Mouse (Mus musculus): ENCODE data around the gene Arrb1.

Gene Arrb1

GRCm38 (mm10) chr7:99572931-99573330, 37.7 kb downstream of the Arrb1 start:
- DNase-seq (ENCODE audit: inconsistent age in 2 of 2, low spot score in 1 of 2), result no peak

GRCm38 (mm10) chr7:99573351-99573750, 38.1 kb downstream of the Arrb1 start:
- DNase-seq (ENCODE audit: inconsistent age in 2 of 2, low spot score in 1 of 2), result no peak

GRCm38 (mm10) chr7:99578246-99578645, 43.0 kb downstream of the Arrb1 start:
- no peak for DNase-seq (ENCODE audit: inconsistent age in 2 of 2, low spot score in 1 of 2)

- no peak for DNase-seq (ENCODE audit: inconsistent age in 2 of 2, low spot score in 1 of 2)
Measured at GRCm38 (mm10) chr7:99579491-99580190, 44.4 kb downstream of the Arrb1 start.

- no peak for DNase-seq (ENCODE audit: inconsistent age in 2 of 2, low spot score in 1 of 2)
Measured at GRCm38 (mm10) chr7:99580247-99580646, 45.0 kb downstream of the Arrb1 start.

GRCm38 (mm10) chr7:99582306-99582705, 47.0 kb downstream of the Arrb1 start:
- DNase-seq (ENCODE audit: inconsistent age in 2 of 2, low spot score in 1 of 2), result no peak

- DNase-seq (ENCODE audit: inconsistent age in 2 of 2, low spot score in 1 of 2), result peak; percentile 42 to 67
Measured at GRCm38 (mm10) chr7:99582867-99583266, 47.6 kb downstream of the Arrb1 start.

GRCm38 (mm10) chr7:99583625-99584024, 48.4 kb downstream of the Arrb1 start:
- peak in 1 of 2 experiments; percentile 62 for DNase-seq (ENCODE audit: inconsistent age in 2 of 2, low spot score in 1 of 2)

GRCm38 (mm10) chr7:99585976-99586375, 50.7 kb downstream of the Arrb1 start:
- peak; percentile 73 to 82 for DNase-seq (ENCODE audit: inconsistent age in 2 of 2, low spot score in 1 of 2)

- DNase-seq (ENCODE audit: inconsistent age in 2 of 2, low spot score in 1 of 2), result peak; percentile 66 to 90
Measured at GRCm38 (mm10) chr7:99590064-99590463, 54.8 kb downstream of the Arrb1 start.

GRCm38 (mm10) chr7:99590646-99591045, 55.4 kb downstream of the Arrb1 start:
- no peak for DNase-seq (ENCODE audit: inconsistent age in 2 of 2, low spot score in 1 of 2)

GRCm38 (mm10) chr7:99592669-99593068, 57.4 kb downstream of the Arrb1 start:
- no peak for DNase-seq (ENCODE audit: inconsistent age in 2 of 2, low spot score in 1 of 2)

- no peak for DNase-seq (ENCODE audit: inconsistent age in 2 of 2, low spot score in 1 of 2)
Measured at GRCm38 (mm10) chr7:99593868-99594803, 58.9 kb downstream of the Arrb1 start.

- no peak for DNase-seq (ENCODE audit: inconsistent age in 2 of 2, low spot score in 1 of 2)
Measured at GRCm38 (mm10) chr7:99598722-99599121, 63.5 kb downstream of the Arrb1 start.

GRCm38 (mm10) chr7:99603875-99604662, 68.8 kb downstream of the Arrb1 start:
- DNase-seq (ENCODE audit: inconsistent age in 2 of 2, low spot score in 1 of 2), result no peak

GRCm38 (mm10) chr7:99605058-99605457, 69.8 kb downstream of the Arrb1 start:
- DNase-seq (ENCODE audit: inconsistent age in 2 of 2, low spot score in 1 of 2), result no peak

- no peak for DNase-seq (ENCODE audit: inconsistent age in 2 of 2, low spot score in 1 of 2)
Measured at GRCm38 (mm10) chr7:99606303-99606702, 71.0 kb downstream of the Arrb1 start.

GRCm38 (mm10) chr7:99606766-99607165, 71.5 kb downstream of the Arrb1 start:
- peak; percentile 75 to 89 for DNase-seq (ENCODE audit: inconsistent age in 2 of 2, low spot score in 1 of 2)

- no peak for DNase-seq (ENCODE audit: inconsistent age in 2 of 2, low spot score in 1 of 2)
Measured at GRCm38 (mm10) chr7:99607632-99608031, 72.4 kb downstream of the Arrb1 start.

GRCm38 (mm10) chr7:99618264-99618663, 83.0 kb downstream of the Arrb1 start:
- no peak for DNase-seq (ENCODE audit: inconsistent age in 2 of 2, low spot score in 1 of 2)

- DNase-seq (ENCODE audit: inconsistent age in 2 of 2, low spot score in 1 of 2), result peak in 1 of 2 experiments; percentile 84
Measured at GRCm38 (mm10) chr7:99618860-99619259, 83.6 kb downstream of the Arrb1 start.

All from adrenal gland, adult (tissue).